Mouse (Mus musculus): ENCODE measurements around the gene Kcnt2. TPM values are rescaled to one million over a fixed set of nuclear protein-coding genes. Genes with fewer than 3 reads are reported as not detected.

Kcnt2 gene
- polyA plus RNA-seq, 1 experiment from 2014 or later, result 1.6 TPM

DNA sequence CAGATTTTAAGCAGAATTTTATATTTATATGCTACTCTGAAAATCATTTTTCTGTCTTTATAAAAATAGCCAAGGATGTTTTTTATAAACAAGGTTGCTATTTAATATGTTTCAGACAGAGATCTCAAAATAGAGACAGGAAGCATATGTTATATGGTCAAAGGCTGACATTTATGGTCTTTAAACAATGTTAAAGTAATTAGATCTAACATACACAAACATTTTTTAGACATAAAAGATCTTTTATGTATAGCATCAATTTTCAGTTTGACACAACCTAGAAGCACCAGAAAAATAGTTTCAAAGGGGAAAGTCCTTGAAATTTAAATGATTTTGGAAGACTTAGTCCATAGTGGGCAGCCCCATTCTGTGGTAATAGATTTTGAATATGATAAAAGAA lies 379.0 kb downstream of the Kcnt2 start:
- Histone ChIP-seq H3K27me3 (replicated peaks; ENCODE audit: control insufficient read depth, insufficient read depth, low read length) (no peaks in the 10 kb centered on the region), H3K4me2 (ENCODE audit: low read depth, low read length) (no peak overlapping the region), H3K4me3 (ENCODE audit: low read depth, low read length) (no peak overlapping the region), H3K9ac (ENCODE audit: low read depth, low read length) (no peak overlapping the region), H3K27ac (replicated peaks; ENCODE audit: low read depth, low read length) (no peak overlapping the region), H3K9me3 (ENCODE audit: control insufficient read depth, low read length) (no peaks in the 10 kb centered on the region), H3K4me1 (ENCODE audit: control insufficient read depth, insufficient read depth, low read length) (no peaks in the 10 kb centered on the region), H3K36me3 (ENCODE audit: control insufficient read depth, insufficient read depth, low read length) (no peaks in the 10 kb centered on the region)
- DNase-seq (ENCODE audit: low spot score), result no peak
- ATAC-seq (ENCODE audit: low read depth), result no peak

DNA sequence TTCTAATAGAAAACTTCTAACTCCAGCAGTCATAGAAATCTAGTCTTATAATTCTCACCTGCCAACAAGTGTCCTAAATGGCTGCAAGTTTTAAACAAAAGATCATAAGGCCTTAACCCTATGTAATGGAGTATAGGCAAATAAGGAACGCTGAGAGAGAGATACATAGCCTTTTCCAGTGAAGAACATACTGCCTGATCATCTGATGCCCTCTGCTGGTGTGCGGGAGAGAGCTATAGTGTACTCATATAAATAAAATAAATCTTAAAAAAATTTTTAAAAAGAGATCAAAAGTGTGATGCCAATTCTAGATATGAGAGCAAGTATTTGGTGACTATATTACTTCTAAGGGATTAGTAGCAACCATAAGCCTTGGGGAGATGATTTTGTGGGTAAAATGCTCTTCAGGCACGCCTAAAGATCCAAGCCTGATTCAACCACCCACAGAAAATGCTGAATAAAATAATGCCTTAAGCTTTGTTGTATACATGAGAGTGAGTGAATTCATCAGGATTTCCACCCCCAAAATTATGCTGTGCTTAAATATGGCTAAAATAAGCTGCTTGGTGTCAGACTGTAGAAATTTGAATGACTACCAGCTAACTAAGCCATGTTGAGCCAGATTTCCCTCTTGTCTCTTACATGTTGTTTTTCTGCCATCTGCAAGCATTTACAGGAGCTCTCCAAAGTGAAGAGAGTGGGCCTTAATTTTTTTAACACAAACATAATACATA lies 413.8 kb downstream of the Kcnt2 start:
- WGBS, result 59% methylated on average over 3 of the region's 3 CpGs
- H3K4me3 ChIP-seq (ENCODE audit: low read depth, low read length), result no peak overlapping the region
- no peak overlapping the region for H3K27ac ChIP-seq (replicated peaks; ENCODE audit: low read depth, low read length)
- H3K36me3 ChIP-seq (ENCODE audit: control insufficient read depth, insufficient read depth, low read length), result no peaks in the 10 kb centered on the region
- H3K4me2 ChIP-seq (ENCODE audit: low read depth, low read length), result no peak overlapping the region
- DNase-seq (ENCODE audit: low spot score) (peak; percentile 22), ATAC-seq (ENCODE audit: low read depth) (no peak)
- no peaks in the 10 kb centered on the region for H3K27me3 ChIP-seq (replicated peaks; ENCODE audit: control insufficient read depth, insufficient read depth, low read length)
- H3K4me1 ChIP-seq (ENCODE audit: control insufficient read depth, insufficient read depth, low read length), result no peaks in the 10 kb centered on the region
- H3K9me3 ChIP-seq (ENCODE audit: control insufficient read depth, low read length), result no peaks in the 10 kb centered on the region
- H3K9ac ChIP-seq (ENCODE audit: low read depth, low read length), result no peak overlapping the region

DNA sequence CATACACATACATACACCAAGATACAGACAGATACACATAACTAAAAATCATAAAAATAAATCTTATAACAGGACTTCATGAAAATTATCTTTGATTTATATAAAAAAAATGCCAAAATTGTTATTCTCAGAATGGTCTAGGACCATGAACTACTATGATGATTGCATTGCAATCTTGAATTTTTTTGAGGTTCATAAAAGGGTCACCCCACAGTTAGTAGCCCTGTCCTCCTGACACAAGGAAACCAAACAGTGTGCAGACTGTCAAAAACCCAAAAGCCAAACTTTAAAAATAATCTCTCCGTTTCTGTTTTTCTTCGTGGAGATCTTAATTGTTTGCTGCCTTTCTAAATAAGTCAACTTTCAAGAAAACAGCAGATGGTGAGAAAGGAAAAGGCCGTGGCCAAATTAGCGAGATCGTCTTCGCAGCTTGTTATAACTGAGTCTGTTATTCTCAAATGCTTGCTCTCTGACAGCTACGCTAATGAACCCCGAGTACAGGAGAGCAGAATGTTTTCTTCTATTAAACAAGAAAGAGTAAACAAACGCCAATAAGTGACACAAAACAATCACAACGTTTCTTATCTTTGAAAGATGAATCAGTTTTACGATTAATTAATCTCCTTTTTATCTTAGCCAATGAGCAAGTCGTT lies 414.9 kb downstream of the Kcnt2 start:
- no peaks in the 10 kb centered on the region for H3K36me3 ChIP-seq (ENCODE audit: control insufficient read depth, insufficient read depth, low read length)
- 0 out of 2 replicates have a peak overlapping the region, but pooled peaks have one; percentile 8 for H3K4me3 ChIP-seq (ENCODE audit: low read depth, low read length)
- H3K4me1 ChIP-seq (ENCODE audit: control insufficient read depth, insufficient read depth, low read length), result no peaks in the 10 kb centered on the region
- H3K9me3 ChIP-seq (ENCODE audit: control insufficient read depth, low read length), result no peaks in the 10 kb centered on the region
- H3K27me3 ChIP-seq (replicated peaks; ENCODE audit: control insufficient read depth, insufficient read depth, low read length), result no peaks in the 10 kb centered on the region
- 0 out of 2 replicates have a peak overlapping the region, but pooled peaks have one; percentile 30 for H3K9ac ChIP-seq (ENCODE audit: low read depth, low read length)
- H3K27ac ChIP-seq (replicated peaks; ENCODE audit: low read depth, low read length), result no peak overlapping the region
- WGBS, result 53% methylated on average over 12 of the region's 12 CpGs
- ATAC-seq (ENCODE audit: low read depth), result no peak
- no peak for DNase-seq (ENCODE audit: low spot score)
- H3K4me2 ChIP-seq (ENCODE audit: low read depth, low read length), result peak overlapping the region; percentile 39

DNA sequence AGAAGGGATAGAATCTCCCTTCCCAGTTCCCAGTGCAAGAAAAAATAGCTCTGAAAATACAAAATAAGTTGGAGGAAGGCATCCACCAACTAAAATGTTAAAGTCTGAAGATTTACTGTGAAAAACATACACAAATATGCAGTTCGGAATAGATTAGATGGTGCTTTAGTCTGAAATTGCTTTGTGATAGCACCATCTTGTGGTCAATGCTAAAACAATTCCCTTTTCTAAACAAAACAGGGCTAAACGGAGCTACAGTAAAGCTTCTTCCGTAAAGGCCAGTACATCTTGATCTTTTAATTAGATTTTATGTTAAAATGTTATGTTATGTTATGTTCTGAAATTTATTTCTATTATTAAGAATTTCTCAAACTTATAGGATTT lies 415.4 kb downstream of the Kcnt2 start:
- WGBS, result 21% methylated on average over 3 of the region's 3 CpGs
- no peaks in the 10 kb centered on the region for H3K4me1 ChIP-seq (ENCODE audit: control insufficient read depth, insufficient read depth, low read length)
- H3K9me3 ChIP-seq (ENCODE audit: control insufficient read depth, low read length), result no peaks in the 10 kb centered on the region
- ATAC-seq (ENCODE audit: low read depth) (0 out of 2 replicates have a peak, but pooled peaks have one; percentile 53), DNase-seq (ENCODE audit: low spot score) (peak; percentile 26)
- H3K4me3 ChIP-seq (ENCODE audit: low read depth, low read length), result 0 out of 2 replicates have a peak overlapping the region, but pooled peaks have one; percentile 8
- H3K36me3 ChIP-seq (ENCODE audit: control insufficient read depth, insufficient read depth, low read length), result no peaks in the 10 kb centered on the region
- peak overlapping the region; percentile 39 for H3K4me2 ChIP-seq (ENCODE audit: low read depth, low read length)
- 0 out of 2 replicates have a peak overlapping the region, but pooled peaks have one; percentile 30 for H3K9ac ChIP-seq (ENCODE audit: low read depth, low read length)
- no peaks in the 10 kb centered on the region for H3K27me3 ChIP-seq (replicated peaks; ENCODE audit: control insufficient read depth, insufficient read depth, low read length)
- H3K27ac ChIP-seq (replicated peaks; ENCODE audit: low read depth, low read length), result no peak overlapping the region

Other genes with a start within 250 kb of the Kcnt2 start
- 22.2 and 36.2 TPM in 2 replicates for gene Cfh, start 62.4 kb upstream of the Kcnt2 start, polyA plus RNA-seq (2014; fragmentation: Nextera tagmentation; extraction: Ambion mirVana)

Measured in embryonic facial prominence, embryonic 14.5 days (tissue).